Mouse (Mus musculus): ENCODE data around the gene Nme1. TPM values are rescaled to one million over a fixed set of nuclear protein-coding genes. Genes with fewer than 3 reads are reported as not detected.
A peak's percentile ranks its signal among the peaks of the same experiment; 100 is the strongest.

Gene Nme1
- polyA plus RNA-seq, 1 experiment from 2014 or later = 100 TPM

DNA sequence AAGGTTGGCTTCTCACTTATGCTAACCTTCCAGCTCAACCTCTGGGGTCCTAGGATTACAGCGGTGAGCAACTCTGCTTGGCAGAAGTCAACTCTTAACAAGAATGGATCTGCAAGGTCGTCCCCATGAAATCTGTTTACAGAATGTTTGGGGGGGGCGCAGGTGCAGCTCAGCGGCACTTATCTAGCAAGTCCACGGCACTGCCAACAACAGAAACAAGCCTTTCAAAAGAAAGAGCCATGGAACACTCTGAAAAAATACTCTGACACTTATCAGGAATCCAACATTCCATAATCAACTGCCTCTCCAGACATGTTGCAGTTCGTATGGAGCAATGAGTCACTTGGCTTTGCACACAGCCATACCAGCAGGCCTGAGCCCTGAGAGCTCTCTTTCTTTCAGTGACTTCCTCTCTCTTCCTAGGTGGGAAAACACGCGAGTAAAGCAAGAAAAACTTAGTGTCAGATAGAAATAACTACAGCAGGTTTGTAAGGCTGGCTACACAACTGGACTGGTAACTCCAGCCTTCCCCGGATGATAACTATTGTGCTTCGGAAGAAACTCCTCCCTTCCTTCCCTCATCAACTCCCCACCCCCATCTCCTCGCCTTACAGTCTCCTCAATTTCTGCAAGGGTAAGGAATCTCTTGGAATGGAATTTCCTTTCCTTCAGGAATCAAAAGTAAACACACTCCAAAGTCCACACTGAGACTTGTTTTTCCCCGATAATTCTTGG lies 20.2 kb upstream of the Nme1 start:
- 28% methylated on average over 12 of the region's 12 CpGs for WGBS
- H3K4me1 ChIP-seq (replicated peaks; ENCODE audit: control insufficient read depth, insufficient read depth, low read length) = peaks cover 8% of the 10 kb centered on the region
- H3K4me3 ChIP-seq (ENCODE audit: low read length) = no peak overlapping the region
- peak; percentile 74 for ATAC-seq (ENCODE audit: low read depth)
- H3K36me3 ChIP-seq (ENCODE audit: control insufficient read depth, insufficient read depth, low read length) = no peaks in the 10 kb centered on the region
- no peaks in the 10 kb centered on the region for H3K27me3 ChIP-seq (ENCODE audit: control insufficient read depth, insufficient read depth, low read depth, low read length)
- peak overlapping the region; percentile 30 for H3K4me2 ChIP-seq (ENCODE audit: low read depth, low read length)
- H3K9me3 ChIP-seq (ENCODE audit: control insufficient read depth, low read length) = no peaks in the 10 kb centered on the region
- no peak overlapping the region for H3K9ac ChIP-seq (ENCODE audit: low read length)
- peak overlapping the region; percentile 82 for H3K27ac ChIP-seq (ENCODE audit: low read length)

DNA sequence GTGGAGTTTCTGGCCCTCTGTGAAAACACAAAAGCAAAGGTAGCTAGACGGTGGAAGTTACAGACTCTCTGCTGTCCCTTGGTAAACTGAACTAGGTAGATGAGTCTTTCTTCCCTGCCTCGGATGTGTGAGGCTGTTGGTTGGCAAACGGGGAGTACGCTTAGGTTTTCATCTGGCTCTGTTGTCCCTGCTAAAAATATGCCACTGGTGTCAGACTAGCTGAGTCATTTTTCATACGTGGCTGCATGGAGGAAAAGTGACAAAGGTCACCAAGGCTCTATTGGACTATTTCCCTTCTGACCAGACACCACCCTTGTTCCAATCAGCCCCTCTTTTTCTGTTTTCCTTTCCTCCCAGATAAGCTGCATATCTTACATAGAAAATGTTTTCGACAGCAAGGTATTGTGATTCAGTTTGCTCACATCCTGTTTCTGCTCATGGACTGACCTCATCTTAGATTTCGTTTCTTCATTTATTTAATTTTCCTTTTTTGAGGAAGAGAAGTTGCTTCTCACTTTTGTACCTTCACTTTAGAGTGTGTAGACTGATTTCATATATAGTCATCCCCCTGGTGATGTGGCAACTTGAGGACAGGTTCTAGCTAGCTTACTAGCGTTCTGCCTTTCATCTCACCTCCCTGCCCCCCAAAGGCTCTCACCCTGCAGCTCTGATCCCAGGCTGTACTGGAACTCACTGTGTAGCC lies 19.5 kb upstream of the Nme1 start:
- no peaks in the 10 kb centered on the region for H3K36me3 ChIP-seq (ENCODE audit: control insufficient read depth, insufficient read depth, low read length)
- no peak for ATAC-seq (ENCODE audit: low read depth)
- no peak overlapping the region for H3K4me3 ChIP-seq (ENCODE audit: low read length)
- WGBS = 49% methylated on average over 8 of the region's 8 CpGs
- no peak overlapping the region for H3K4me2 ChIP-seq (ENCODE audit: low read depth, low read length)
- peak overlapping the region; percentile 82 for H3K27ac ChIP-seq (ENCODE audit: low read length)
- H3K9ac ChIP-seq (ENCODE audit: low read length) = no peak overlapping the region
- peaks cover 8% of the 10 kb centered on the region for H3K4me1 ChIP-seq (replicated peaks; ENCODE audit: control insufficient read depth, insufficient read depth, low read length)
- H3K27me3 ChIP-seq (ENCODE audit: control insufficient read depth, insufficient read depth, low read depth, low read length) = no peaks in the 10 kb centered on the region
- no peaks in the 10 kb centered on the region for H3K9me3 ChIP-seq (ENCODE audit: control insufficient read depth, low read length)

DNA sequence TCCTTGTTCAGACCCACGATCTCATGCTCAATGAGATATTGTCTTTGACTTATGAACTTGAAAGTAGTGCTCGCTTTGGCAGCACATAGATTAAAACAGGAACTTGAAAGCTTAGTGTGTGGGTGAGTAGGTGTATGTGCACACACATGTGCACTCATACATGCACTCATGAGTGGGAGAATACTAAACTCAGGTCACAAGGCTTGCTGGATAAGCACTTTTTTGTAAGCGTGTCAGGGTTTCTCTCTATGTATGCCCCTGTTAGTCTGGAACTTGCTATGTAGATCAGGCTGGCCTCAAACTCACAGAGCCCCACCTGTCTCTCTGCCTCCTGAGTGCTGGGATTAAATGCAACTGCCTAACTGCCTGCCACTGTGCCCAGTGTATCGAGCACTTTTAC lies 18.7 kb upstream of the Nme1 start:
- H3K4me2 ChIP-seq (ENCODE audit: low read depth, low read length) = no peak overlapping the region
- no peaks in the 10 kb centered on the region for H3K27me3 ChIP-seq (ENCODE audit: control insufficient read depth, insufficient read depth, low read depth, low read length)
- ATAC-seq (ENCODE audit: low read depth) = no peak
- H3K4me1 ChIP-seq (replicated peaks; ENCODE audit: control insufficient read depth, insufficient read depth, low read length) = peaks cover 8% of the 10 kb centered on the region
- H3K36me3 ChIP-seq (ENCODE audit: control insufficient read depth, insufficient read depth, low read length) = no peaks in the 10 kb centered on the region
- no peak overlapping the region for H3K9ac ChIP-seq (ENCODE audit: low read length)
- 80% methylated on average over 4 of the region's 4 CpGs for WGBS
- no peak overlapping the region for H3K4me3 ChIP-seq (ENCODE audit: low read length)
- peak overlapping the region; percentile 82; the same call in 1 of the 2 replicates for H3K27ac ChIP-seq (ENCODE audit: low read length)
- H3K9me3 ChIP-seq (ENCODE audit: control insufficient read depth, low read length) = no peaks in the 10 kb centered on the region

DNA sequence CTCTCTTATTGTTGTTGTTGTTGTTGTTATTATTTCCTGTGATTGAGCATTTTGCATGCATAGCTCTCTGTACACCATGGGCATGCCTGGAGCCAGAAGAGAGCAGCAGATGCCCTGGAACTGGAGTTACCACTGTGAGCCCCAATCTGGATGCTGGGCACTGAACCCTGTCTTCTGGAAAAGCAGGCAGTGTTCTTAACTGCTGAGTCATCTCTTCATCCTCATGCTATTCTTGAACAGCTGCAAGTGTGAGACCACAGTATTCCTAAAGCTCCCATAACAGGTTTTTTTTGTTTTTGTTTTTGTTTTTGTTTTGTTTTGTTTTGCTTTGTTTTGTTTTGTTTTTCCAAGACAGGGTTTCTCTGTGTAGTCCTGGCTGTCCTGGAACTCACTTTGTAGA lies 18.0 kb upstream of the Nme1 start:
- Histone ChIP-seq H3K4me1 (replicated peaks; ENCODE audit: control insufficient read depth, insufficient read depth, low read length) (peaks cover 8% of the 10 kb centered on the region), H3K27ac (ENCODE audit: low read length) (no peak overlapping the region), H3K36me3 (ENCODE audit: control insufficient read depth, insufficient read depth, low read length) (no peaks in the 10 kb centered on the region), H3K27me3 (ENCODE audit: control insufficient read depth, insufficient read depth, low read depth, low read length) (no peaks in the 10 kb centered on the region), H3K9ac (ENCODE audit: low read length) (no peak overlapping the region), H3K4me2 (ENCODE audit: low read depth, low read length) (no peak overlapping the region), H3K9me3 (ENCODE audit: control insufficient read depth, low read length) (no peaks in the 10 kb centered on the region), H3K4me3 (ENCODE audit: low read length) (no peak overlapping the region)
- no peak for ATAC-seq (ENCODE audit: low read depth)

DNA sequence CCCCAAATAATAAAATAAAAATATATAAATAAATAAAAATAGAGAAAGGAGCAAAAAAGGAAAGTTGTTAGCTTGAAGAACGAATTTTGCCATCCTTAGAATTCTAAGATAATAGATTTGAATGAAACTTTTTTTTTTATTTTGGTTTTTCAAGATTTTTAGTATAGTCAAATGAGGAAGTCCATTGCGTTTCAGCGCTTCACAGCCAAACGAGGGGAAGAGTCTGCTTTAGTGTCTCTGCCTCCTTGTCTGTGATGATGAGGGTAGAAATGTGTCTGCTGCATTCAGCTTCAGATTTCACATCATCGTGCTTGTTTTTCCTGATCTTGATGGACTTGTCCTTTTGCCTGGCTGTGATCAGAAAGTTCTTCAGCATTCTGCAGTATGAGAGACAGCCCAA lies 16.9 kb upstream of the Nme1 start:
- Histone ChIP-seq H3K36me3 (ENCODE audit: control insufficient read depth, insufficient read depth, low read length) (no peaks in the 10 kb centered on the region), H3K4me3 (ENCODE audit: low read length) (no peak overlapping the region), H3K27ac (ENCODE audit: low read length) (no peak overlapping the region), H3K4me2 (ENCODE audit: low read depth, low read length) (no peak overlapping the region), H3K4me1 (replicated peaks; ENCODE audit: control insufficient read depth, insufficient read depth, low read length) (peaks cover 8% of the 10 kb centered on the region), H3K27me3 (ENCODE audit: control insufficient read depth, insufficient read depth, low read depth, low read length) (no peaks in the 10 kb centered on the region), H3K9me3 (ENCODE audit: control insufficient read depth, low read length) (no peaks in the 10 kb centered on the region), H3K9ac (ENCODE audit: low read length) (no peak overlapping the region)
- no peak for ATAC-seq (ENCODE audit: low read depth)
- 83% methylated on average over 5 of the region's 5 CpGs for WGBS

DNA sequence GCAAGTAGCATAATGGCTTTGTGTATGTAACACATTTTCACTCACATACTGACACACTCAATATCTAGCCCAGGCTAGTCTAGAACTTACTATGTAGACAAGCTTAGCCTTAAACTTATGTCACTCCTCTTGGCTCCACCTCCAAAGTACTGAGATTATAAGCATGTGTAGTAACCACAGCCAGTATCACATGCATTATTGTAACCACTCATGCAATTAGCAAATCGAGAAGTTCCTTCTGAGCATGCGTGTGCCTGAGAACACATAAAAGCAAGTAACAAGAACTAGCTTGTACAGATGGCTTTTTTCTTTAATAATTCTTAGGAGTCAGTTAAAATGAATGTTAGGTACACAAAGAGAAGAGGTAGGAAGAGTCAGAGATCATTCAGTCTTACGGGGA lies 16.3 kb upstream of the Nme1 start:
- no peak overlapping the region for H3K4me3 ChIP-seq (ENCODE audit: low read length)
- H3K9ac ChIP-seq (ENCODE audit: low read length) = no peak overlapping the region
- ATAC-seq (ENCODE audit: low read depth) = no peak
- no peak overlapping the region for H3K27ac ChIP-seq (ENCODE audit: low read length)
- H3K36me3 ChIP-seq (ENCODE audit: control insufficient read depth, insufficient read depth, low read length) = no peaks in the 10 kb centered on the region
- H3K4me1 ChIP-seq (replicated peaks; ENCODE audit: control insufficient read depth, insufficient read depth, low read length) = peaks cover 8% of the 10 kb centered on the region
- H3K9me3 ChIP-seq (ENCODE audit: control insufficient read depth, low read length) = no peaks in the 10 kb centered on the region
- WGBS = 89% methylated on average over 3 of the region's 3 CpGs
- no peaks in the 10 kb centered on the region for H3K27me3 ChIP-seq (ENCODE audit: control insufficient read depth, insufficient read depth, low read depth, low read length)
- H3K4me2 ChIP-seq (ENCODE audit: low read depth, low read length) = no peak overlapping the region

DNA sequence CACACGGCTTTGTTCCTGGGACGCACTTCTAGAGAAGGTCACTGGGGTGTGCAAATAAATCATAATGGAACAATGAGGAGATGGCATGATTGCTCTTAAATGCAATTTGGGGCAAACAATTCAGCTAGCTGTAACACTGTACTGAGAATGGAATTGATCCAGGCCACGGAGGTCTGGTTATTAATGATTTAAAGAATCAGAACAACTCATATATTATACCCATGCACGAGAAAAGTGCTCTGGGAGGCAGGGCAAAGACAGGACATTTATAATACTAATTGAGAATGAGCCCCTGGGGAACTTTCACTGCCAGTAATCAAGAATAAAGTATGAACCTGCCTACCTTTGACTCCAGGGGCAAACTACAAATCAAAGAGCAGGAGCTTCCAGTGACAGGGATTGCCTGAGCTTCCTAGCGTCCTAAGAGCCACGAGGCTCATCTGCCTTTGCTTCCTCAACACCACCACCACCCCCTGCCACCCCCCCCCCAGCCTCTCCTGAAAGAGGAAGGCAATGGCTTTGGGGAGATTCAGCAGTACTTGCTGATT lies 11.3 kb upstream of the Nme1 start:
- no peaks in the 10 kb centered on the region for H3K4me1 ChIP-seq (replicated peaks; ENCODE audit: control insufficient read depth, insufficient read depth, low read length)
- no peak overlapping the region for H3K9ac ChIP-seq (ENCODE audit: low read length)
- no peaks in the 10 kb centered on the region for H3K9me3 ChIP-seq (ENCODE audit: control insufficient read depth, low read length)
- H3K27me3 ChIP-seq (ENCODE audit: control insufficient read depth, insufficient read depth, low read depth, low read length) = no peaks in the 10 kb centered on the region
- H3K4me2 ChIP-seq (ENCODE audit: low read depth, low read length) = no peak overlapping the region
- no peak overlapping the region for H3K4me3 ChIP-seq (ENCODE audit: low read length)
- ATAC-seq (ENCODE audit: low read depth) = no peak
- WGBS = 39% methylated on average over 6 of the region's 6 CpGs
- no peaks in the 10 kb centered on the region for H3K36me3 ChIP-seq (ENCODE audit: control insufficient read depth, insufficient read depth, low read length)
- H3K27ac ChIP-seq (ENCODE audit: low read length) = no peak overlapping the region

DNA sequence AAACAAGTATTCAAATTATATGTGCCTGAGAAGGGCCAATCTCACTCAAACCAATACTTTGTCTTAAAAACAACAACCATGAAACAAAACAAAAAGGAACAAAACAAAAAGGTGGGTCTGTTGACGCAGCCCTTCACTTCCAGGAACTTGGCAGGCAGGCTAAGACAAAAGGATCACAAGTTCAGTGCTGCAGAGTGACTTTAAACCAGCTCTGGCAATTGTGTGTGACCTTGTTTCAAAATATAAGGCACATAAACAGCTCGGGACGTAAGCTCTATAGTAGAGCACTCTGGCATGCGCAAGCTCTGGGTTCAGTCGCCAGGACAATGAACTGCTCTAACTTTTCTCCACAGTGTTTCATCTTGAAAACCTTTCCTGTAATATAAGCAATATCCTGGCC lies 4.6 kb upstream of the Nme1 start:
- Histone ChIP-seq H3K4me3 (ENCODE audit: low read length) (no peak overlapping the region), H3K4me2 (ENCODE audit: low read depth, low read length) (no peak overlapping the region), H3K27me3 (ENCODE audit: control insufficient read depth, insufficient read depth, low read depth, low read length) (no peaks in the 10 kb centered on the region), H3K27ac (ENCODE audit: low read length) (no peak overlapping the region), H3K36me3 (ENCODE audit: control insufficient read depth, insufficient read depth, low read length) (no peaks in the 10 kb centered on the region), H3K9ac (ENCODE audit: low read length) (no peak overlapping the region), H3K9me3 (ENCODE audit: control insufficient read depth, low read length) (no peaks in the 10 kb centered on the region), H3K4me1 (replicated peaks; ENCODE audit: control insufficient read depth, insufficient read depth, low read length) (peaks cover 3% of the 10 kb centered on the region; the same call in 1 of the 2 replicates)
- WGBS = 85% methylated on average over 5 of the region's 5 CpGs
- ATAC-seq (ENCODE audit: low read depth) = no peak

DNA sequence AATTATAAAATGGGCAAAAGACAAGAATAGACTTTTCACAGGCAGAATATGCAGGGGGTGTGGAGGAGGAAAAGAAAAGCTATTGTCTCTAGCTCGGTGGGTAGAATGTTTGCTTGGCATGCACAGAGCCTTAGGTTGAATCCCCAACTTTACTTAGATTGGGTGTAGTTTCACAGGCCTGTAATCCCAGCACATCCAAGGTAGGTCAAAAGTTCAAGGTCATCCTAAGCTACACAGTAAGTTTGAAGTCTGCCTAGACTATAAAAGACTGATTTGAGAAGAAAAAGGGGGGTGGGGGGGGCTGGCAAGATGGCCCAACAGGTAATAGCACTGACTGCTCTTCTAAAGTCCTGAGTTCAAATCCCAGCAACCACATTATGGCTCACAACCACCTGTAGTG lies 1.5 kb upstream of the Nme1 start:
- no peaks in the 10 kb centered on the region for H3K9me3 ChIP-seq (ENCODE audit: control insufficient read depth, low read length)
- no peak overlapping the region for H3K9ac ChIP-seq (ENCODE audit: low read length)
- H3K36me3 ChIP-seq (ENCODE audit: control insufficient read depth, insufficient read depth, low read length) = peaks cover 9% of the 10 kb centered on the region
- 71% methylated on average over 1 of the region's 1 CpGs for WGBS
- no peak overlapping the region for H3K27ac ChIP-seq (ENCODE audit: low read length)
- H3K4me1 ChIP-seq (replicated peaks; ENCODE audit: control insufficient read depth, insufficient read depth, low read length) = peaks cover 6% of the 10 kb centered on the region
- H3K27me3 ChIP-seq (ENCODE audit: control insufficient read depth, insufficient read depth, low read depth, low read length) = no peaks in the 10 kb centered on the region
- no peak overlapping the region for H3K4me3 ChIP-seq (ENCODE audit: low read length)
- no peak for ATAC-seq (ENCODE audit: low read depth)
- no peak overlapping the region for H3K4me2 ChIP-seq (ENCODE audit: low read depth, low read length)

Measured in lung, embryonic 16.5 days (tissue).